Mouse (Mus musculus) layer of hippocampus, adult 8-10 months (tissue): ENCODE measurements around the gene Tcea3. TPM values are rescaled to one million over a fixed set of nuclear protein-coding genes. Genes with fewer than 3 reads are reported as not detected.
A peak's percentile ranks its signal among the peaks of the same experiment; 100 is the strongest.

Experiments
- DNase-seq, 2 experiments: peaks; one replicate each; pipeline ENCODE4 v3.0.0; 2022; ENCODE audit warnings: low spot score in 2 of 2
- total RNA-seq, 4 experiments: library from RNA; stranded (reverse); gene quantifications; 2 replicates each; pipeline ENCODE4 v1.2.4; 2022

Gene Tcea3
- total RNA-seq, 4 experiments from 2014 or later: 0.45 to 0.94 (median 0.64) TPM; not detected in 1

GRCm38 (mm10) chr4:136281097-136281496, 33.6 kb downstream of the Tcea3 start:
- DNase-seq: no peak

GRCm38 (mm10) chr4:136281611-136282010, 34.1 kb downstream of the Tcea3 start:
- no peak for DNase-seq

GRCm38 (mm10) chr4:136282621-136283480, 35.3 kb downstream of the Tcea3 start:
- no peak for DNase-seq

GRCm38 (mm10) chr4:136283783-136284182, 36.3 kb downstream of the Tcea3 start:
- no peak for DNase-seq

GRCm38 (mm10) chr4:136284455-136284854, 36.9 kb downstream of the Tcea3 start, which contains the start of gene Zfp46:
TSS of gene Zfp46 (plus strand) at chr4:136284683.
- DNase-seq: peak; percentile 78 to 81

- peak in 1 of 2 experiments; percentile 21 for DNase-seq
Observed at GRCm38 (mm10) chr4:136284891-136285290, 37.4 kb downstream of the Tcea3 start.

- DNase-seq: peak; percentile 95 to 96
Observed at GRCm38 (mm10) chr4:136285348-136285810, 37.9 kb downstream of the Tcea3 start.

GRCm38 (mm10) chr4:136285811-136286371, 38.4 kb downstream of the Tcea3 start:
- peak; percentile 96 to 97 for DNase-seq

- no peak for DNase-seq
Observed at GRCm38 (mm10) chr4:136289918-136290780, 42.6 kb downstream of the Tcea3 start.

- DNase-seq: no peak
Observed at GRCm38 (mm10) chr4:136290781-136291595, 43.5 kb downstream of the Tcea3 start.

GRCm38 (mm10) chr4:136291692-136292091, 44.2 kb downstream of the Tcea3 start:
- no peak for DNase-seq

- no peak for DNase-seq
Observed at GRCm38 (mm10) chr4:136295941-136296340, 48.4 kb downstream of the Tcea3 start.

- no peak for DNase-seq
Observed at GRCm38 (mm10) chr4:136302462-136302861, 54.9 kb downstream of the Tcea3 start.

- no peak for DNase-seq
Observed at GRCm38 (mm10) chr4:136304181-136304580, 56.7 kb downstream of the Tcea3 start.

- no peak for DNase-seq
Observed at GRCm38 (mm10) chr4:136308355-136308754, 60.8 kb downstream of the Tcea3 start.

GRCm38 (mm10) chr4:136309780-136310179, 62.3 kb downstream of the Tcea3 start:
- no peak for DNase-seq

- peak; percentile 98 to 99 for DNase-seq
Observed at GRCm38 (mm10) chr4:136310229-136311041, 62.9 kb downstream of the Tcea3 start, which contains the start of gene Hnrnpr. TSS of gene Hnrnpr (plus strand) at chr4:136310942.

- no peak for DNase-seq
Observed at GRCm38 (mm10) chr4:136311042-136311999, 63.8 kb downstream of the Tcea3 start.

- DNase-seq: no peak
Observed at GRCm38 (mm10) chr4:136312616-136313015, 65.1 kb downstream of the Tcea3 start.
